Mouse (Mus musculus): Measurements from ENCODE around the gene Nat14.

- no peak for TF ChIP-seq CTCF (IDR thresholded peaks at IDR 0.05; ENCODE audit: low read depth, low read length)
- no peak for TF ChIP-seq POLR2A (IDR thresholded peaks at IDR 0.05; ENCODE audit: borderline replicate concordance, low read depth, low read length)
Observed at GRCm38 (mm10) chr7:4920496-4920895, 1.3 kb upstream of the Nat14 start.
